Mouse (Mus musculus) hindbrain, embryonic 15.5 days (tissue): ENCODE data around the gene Slc41a3. TPM values are rescaled to one million over a fixed set of nuclear protein-coding genes. Genes with fewer than 3 reads are reported as not detected.
A peak's percentile ranks its signal among the peaks of the same experiment; 100 is the strongest.

Experiments
- ATAC-seq: fragments of 200-750 bp; cut with Nextera tagmentation; 2 replicates; pipeline ENCODE4 v1.8.0; 2017; ENCODE audit warnings: low read depth, moderate number of reproducible peaks, moderate TSS enrichment; ENCODE audit not compliant: low FRiP score
- H3K27ac ChIP-seq: fragments of 300-500 bp; sonication (generic); replicated peaks from 2 replicates; pipeline ENCODE4 v1.5.1; 2015; ENCODE audit warnings: mild to moderate bottlenecking, inconsistent platforms
- H3K27me3 ChIP-seq: fragments of 300-500 bp; sonication (generic); 2 replicates; pipeline ENCODE4 v1.6.1; 2015; ENCODE audit warnings: control low read depth, inconsistent platforms
- H3K36me3 ChIP-seq: fragments of 300-500 bp; sonication (generic); 2 replicates; pipeline ENCODE4 v1.6.1; 2015; ENCODE audit warnings: control low read depth, inconsistent platforms
- H3K4me1 ChIP-seq: fragments of 300-500 bp; sonication (generic); replicated peaks from 2 replicates; pipeline ENCODE4 v1.6.1; 2015; ENCODE audit warnings: control low read depth, inconsistent platforms
- H3K4me2 ChIP-seq: fragments of 300-500 bp; sonication (generic); 2 replicates; pipeline ENCODE4 v1.6.1; 2015; ENCODE audit warnings: moderate library complexity, mild to moderate bottlenecking, inconsistent platforms
- H3K4me3 ChIP-seq: fragments of 300-500 bp; sonication (generic); 2 replicates; pipeline ENCODE4 v1.5.1; 2015; ENCODE audit warnings: mild to moderate bottlenecking, inconsistent platforms
- H3K9ac ChIP-seq: fragments of 300-500 bp; sonication (generic); 2 replicates; pipeline ENCODE4 v1.6.1; 2015; ENCODE audit warnings: inconsistent platforms
- H3K9me3 ChIP-seq: fragments of 300-500 bp; sonication (generic); 2 replicates; pipeline ENCODE4 v1.6.1; 2016; ENCODE audit warnings: control low read depth, inconsistent platforms
- WGBS: fragments of 180-500 bp; shearing (Covaris S2); methylation state at CpG from one replicate; pipeline ENCODE4 v1.1.7; 2015; 5-methylcytosine and 5-hydroxymethylcytosine counted together
- polyA plus RNA-seq: library from polyadenylated mRNA; unstranded; fragments of >200 nt; fragmentation: Nextera tagmentation; extraction: Ambion mirVana; gene quantifications from 2 replicates; pipeline ENCODE4 v1.2.1, GENCODE M21; 2015

Slc41a3 gene
- polyA plus RNA-seq, 1 experiment from 2014 or later: 8.5 TPM

- no peak overlapping the region for H3K4me2 ChIP-seq
- H3K4me3 ChIP-seq: no peak overlapping the region
- peaks cover 9% of the 10 kb centered on the region; the same call in 1 of the 2 replicates for H3K4me1 ChIP-seq
- H3K27ac ChIP-seq: no peak overlapping the region
- H3K27me3 ChIP-seq: no peaks in the 10 kb centered on the region
- 77% methylated on average over 12 of the region's 12 CpGs for WGBS
- H3K36me3 ChIP-seq: no peaks in the 10 kb centered on the region
- no peaks in the 10 kb centered on the region for H3K9me3 ChIP-seq
- no peak overlapping the region for H3K9ac ChIP-seq
- no peak for ATAC-seq
Measured at GRCm38 (mm10) chr6:90569736-90570383, 34.7 kb upstream of the Slc41a3 start.

- H3K27me3 ChIP-seq: no peaks in the 10 kb centered on the region
- no peak overlapping the region for H3K9ac ChIP-seq
- ATAC-seq: no peak
- H3K36me3 ChIP-seq: no peaks in the 10 kb centered on the region
- H3K4me3 ChIP-seq: no peak overlapping the region
- no peak overlapping the region for H3K27ac ChIP-seq
- peaks cover 4% of the 10 kb centered on the region; the same call in 1 of the 2 replicates for H3K4me1 ChIP-seq
- 86% methylated on average over 8 of the region's 8 CpGs for WGBS
- H3K4me2 ChIP-seq: no peak overlapping the region
- no peaks in the 10 kb centered on the region for H3K9me3 ChIP-seq
Measured at GRCm38 (mm10) chr6:90570392-90570791, 34.1 kb upstream of the Slc41a3 start.

- Histone ChIP-seq H3K36me3 (no peaks in the 10 kb centered on the region), H3K4me3 (no peak overlapping the region), H3K27me3 (no peaks in the 10 kb centered on the region), H3K4me1 (no peaks in the 10 kb centered on the region), H3K9ac (no peak overlapping the region), H3K9me3 (no peaks in the 10 kb centered on the region), H3K27ac (no peak overlapping the region), H3K4me2 (no peak overlapping the region)
- WGBS: 35% methylated on average over 3 of the region's 3 CpGs
- peak; percentile 82 for ATAC-seq
Measured at GRCm38 (mm10) chr6:90575261-90575715, 29.2 kb upstream of the Slc41a3 start.

GRCm38 (mm10) chr6:90578174-90578573 is 26.4 kb upstream of the Slc41a3 start:
- Histone ChIP-seq H3K9me3 (no peaks in the 10 kb centered on the region), H3K27me3 (no peaks in the 10 kb centered on the region), H3K4me3 (no peak overlapping the region), H3K9ac (no peak overlapping the region), H3K27ac (no peak overlapping the region), H3K4me1 (no peaks in the 10 kb centered on the region), H3K4me2 (no peak overlapping the region), H3K36me3 (no peaks in the 10 kb centered on the region)
- ATAC-seq: no peak
- 46% methylated on average over 3 of the region's 3 CpGs for WGBS

- H3K4me3 ChIP-seq: no peak overlapping the region
- H3K9ac ChIP-seq: no peak overlapping the region
- H3K9me3 ChIP-seq: no peaks in the 10 kb centered on the region
- ATAC-seq: no peak
- no peaks in the 10 kb centered on the region for H3K4me1 ChIP-seq
- H3K27ac ChIP-seq: no peak overlapping the region
- WGBS: 95% methylated on average over 2 of the region's 2 CpGs
- H3K36me3 ChIP-seq: no peaks in the 10 kb centered on the region
- no peak overlapping the region for H3K4me2 ChIP-seq
- no peaks in the 10 kb centered on the region for H3K27me3 ChIP-seq
Measured at GRCm38 (mm10) chr6:90582331-90582730, 22.2 kb upstream of the Slc41a3 start.

GRCm38 (mm10) chr6:90588113-90588512 is 16.4 kb upstream of the Slc41a3 start:
- WGBS: 80% methylated on average over 5 of the region's 5 CpGs
- no peak for ATAC-seq
- Histone ChIP-seq H3K27me3 (no peaks in the 10 kb centered on the region), H3K9me3 (no peaks in the 10 kb centered on the region), H3K4me2 (no peak overlapping the region), H3K4me3 (no peak overlapping the region), H3K4me1 (no peaks in the 10 kb centered on the region), H3K9ac (no peak overlapping the region), H3K36me3 (no peaks in the 10 kb centered on the region), H3K27ac (no peak overlapping the region)

GRCm38 (mm10) chr6:90590707-90591106 is 13.8 kb upstream of the Slc41a3 start:
- H3K9me3 ChIP-seq: no peaks in the 10 kb centered on the region
- no peak overlapping the region for H3K4me2 ChIP-seq
- no peaks in the 10 kb centered on the region for H3K36me3 ChIP-seq
- no peaks in the 10 kb centered on the region for H3K4me1 ChIP-seq
- H3K27me3 ChIP-seq: no peaks in the 10 kb centered on the region
- no peak for ATAC-seq
- 76% methylated on average over 1 of the region's 1 CpGs for WGBS
- no peak overlapping the region for H3K4me3 ChIP-seq
- no peak overlapping the region for H3K27ac ChIP-seq
- no peak overlapping the region for H3K9ac ChIP-seq

GRCm38 (mm10) chr6:90594972-90595371 is 9.6 kb upstream of the Slc41a3 start:
- Histone ChIP-seq H3K9ac (no peak overlapping the region), H3K9me3 (no peaks in the 10 kb centered on the region), H3K36me3 (no peaks in the 10 kb centered on the region), H3K27ac (no peak overlapping the region), H3K4me2 (no peak overlapping the region), H3K4me3 (no peak overlapping the region), H3K27me3 (no peaks in the 10 kb centered on the region), H3K4me1 (no peaks in the 10 kb centered on the region)
- WGBS: 92% methylated on average over 1 of the region's 1 CpGs
- no peak for ATAC-seq

GRCm38 (mm10) chr6:90597060-90597459 is 7.5 kb upstream of the Slc41a3 start:
- no peaks in the 10 kb centered on the region for H3K4me1 ChIP-seq
- no peak overlapping the region for H3K4me2 ChIP-seq
- H3K36me3 ChIP-seq: no peaks in the 10 kb centered on the region
- H3K9me3 ChIP-seq: no peaks in the 10 kb centered on the region
- no peak for ATAC-seq
- no peak overlapping the region for H3K27ac ChIP-seq
- H3K27me3 ChIP-seq: no peaks in the 10 kb centered on the region; the same call in 1 of the 2 replicates
- 92% methylated on average over 4 of the region's 4 CpGs for WGBS
- H3K4me3 ChIP-seq: no peak overlapping the region
- H3K9ac ChIP-seq: no peak overlapping the region

GRCm38 (mm10) chr6:90597592-90597991 is 6.9 kb upstream of the Slc41a3 start:
- Histone ChIP-seq H3K27ac (no peak overlapping the region), H3K27me3 (no peaks in the 10 kb centered on the region; the same call in 1 of the 2 replicates), H3K36me3 (no peaks in the 10 kb centered on the region), H3K4me3 (no peak overlapping the region), H3K4me2 (no peak overlapping the region), H3K4me1 (no peaks in the 10 kb centered on the region), H3K9ac (no peak overlapping the region), H3K9me3 (no peaks in the 10 kb centered on the region)
- WGBS: 74% methylated on average over 2 of the region's 2 CpGs
- no peak for ATAC-seq

- Histone ChIP-seq H3K27ac (no peak overlapping the region), H3K4me1 (no peaks in the 10 kb centered on the region), H3K27me3 (no peaks in the 10 kb centered on the region; the same call in 1 of the 2 replicates), H3K9ac (no peak overlapping the region), H3K36me3 (no peaks in the 10 kb centered on the region), H3K9me3 (no peaks in the 10 kb centered on the region), H3K4me2 (no peak overlapping the region), H3K4me3 (no peak overlapping the region)
- ATAC-seq: no peak
- 90% methylated on average over 6 of the region's 6 CpGs for WGBS
Measured at GRCm38 (mm10) chr6:90598197-90598596, 6.3 kb upstream of the Slc41a3 start.

GRCm38 (mm10) chr6:90600351-90600750 is 4.2 kb upstream of the Slc41a3 start:
- WGBS: 82% methylated on average over 4 of the region's 4 CpGs
- Histone ChIP-seq H3K4me2 (no peak overlapping the region), H3K27me3 (no peaks in the 10 kb centered on the region; the same call in 1 of the 2 replicates), H3K4me1 (peaks cover 9% of the 10 kb centered on the region; the same call in 1 of the 2 replicates), H3K27ac (no peak overlapping the region), H3K4me3 (no peak overlapping the region), H3K9ac (no peak overlapping the region), H3K36me3 (no peaks in the 10 kb centered on the region), H3K9me3 (no peaks in the 10 kb centered on the region)
- no peak for ATAC-seq

- H3K27ac ChIP-seq: no peak overlapping the region
- peaks cover 15% of the 10 kb centered on the region; the same call in 1 of the 2 replicates for H3K4me1 ChIP-seq
- H3K36me3 ChIP-seq: no peaks in the 10 kb centered on the region
- no peak overlapping the region for H3K4me3 ChIP-seq
- ATAC-seq: no peak
- no peak overlapping the region for H3K9ac ChIP-seq
- no peaks in the 10 kb centered on the region; the same call in 1 of the 2 replicates for H3K27me3 ChIP-seq
- WGBS: 64% methylated on average over 7 of the region's 7 CpGs
- H3K9me3 ChIP-seq: no peaks in the 10 kb centered on the region
- H3K4me2 ChIP-seq: no peak overlapping the region
Measured at GRCm38 (mm10) chr6:90601736-90602135, 2.8 kb upstream of the Slc41a3 start.
